Mouse (Mus musculus): Measurements from ENCODE around the gene Olfr1506. TPM values are rescaled to one million over a fixed set of nuclear protein-coding genes. Genes with fewer than 3 reads are reported as not detected.
"Not testable (repeated sequence)": the region's sequence is repeated elsewhere in the genome, so short reads cannot be mapped to it uniquely, and the experiment has no call there.

Olfr1506 gene
- not detected in 2 replicates for total RNA-seq (2021)
- long read RNA-seq, experiment 1: 0 reads
- long read RNA-seq, experiment 2: 0 reads

DNA sequence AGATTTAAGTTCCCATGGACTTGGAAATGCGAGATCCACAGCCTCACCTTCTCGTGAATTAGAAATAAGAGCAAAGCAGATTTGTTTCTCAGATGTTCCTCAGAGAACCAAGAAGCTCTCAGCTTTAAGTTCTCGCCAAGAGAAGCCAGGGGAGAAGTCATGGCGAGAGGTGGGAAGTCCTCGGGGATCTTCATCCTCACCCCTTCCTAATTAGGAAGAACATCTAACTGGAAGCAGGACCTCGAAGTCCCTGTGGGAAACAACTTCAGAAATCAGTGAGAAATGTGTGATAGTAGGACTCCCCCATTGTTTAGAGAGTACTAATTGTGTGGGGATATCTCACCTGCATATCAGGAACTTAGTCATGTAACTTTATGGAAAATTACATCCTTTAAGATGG is at the start of gene Olfr1506:
Gene Olfr1506, minus strand, starts transcription at position 101 of the 400 bp plus-strand sequence.
- DNase-seq: not testable (repeated sequence)

DNA sequence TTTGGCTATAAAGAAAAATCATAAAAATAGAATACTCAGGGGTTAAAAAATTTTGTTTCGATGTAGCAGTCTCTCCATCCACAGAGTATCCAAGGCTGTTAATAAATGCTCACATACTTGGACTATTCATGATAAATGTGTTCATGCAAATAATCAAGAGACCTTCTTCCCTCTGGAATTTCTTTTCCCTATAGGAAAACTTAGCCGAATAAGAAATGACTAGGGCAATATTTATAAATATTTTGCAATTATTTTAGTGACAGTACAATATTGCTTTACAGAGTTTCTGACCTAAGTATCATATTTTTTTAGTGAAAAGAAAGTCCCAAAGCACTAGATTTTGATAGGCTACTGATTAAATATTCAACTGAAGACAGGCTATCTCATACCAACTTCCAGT is 46.6 kb upstream of the Olfr1506 start, which contains the start of gene Olfr1271:
Gene Olfr1271, minus strand, starts transcription at position 101 of the 400 bp plus-strand sequence.
- no peak for DNase-seq

DNA sequence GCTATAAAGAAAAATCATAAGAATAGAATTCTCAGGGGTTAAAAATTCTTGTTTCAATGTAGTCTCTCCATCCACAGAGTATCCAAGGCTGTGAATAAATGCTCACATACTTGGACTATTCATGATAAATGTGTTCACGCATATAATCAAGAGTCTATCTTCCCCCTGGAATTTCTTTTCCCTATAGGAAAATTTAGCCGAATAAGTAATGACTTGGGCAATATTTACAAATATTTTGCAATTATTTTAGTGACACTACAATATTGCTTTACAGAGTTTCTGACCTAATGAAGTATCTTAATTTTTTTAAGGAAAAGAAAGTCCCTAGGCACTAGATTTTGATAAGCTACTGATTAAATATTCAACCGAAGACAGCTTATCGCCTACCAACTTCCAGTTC is 33.2 kb upstream of the Olfr1506 start, which contains the start of gene Olfr142:
Gene Olfr142, minus strand, starts transcription at position 101 of the 400 bp plus-strand sequence.
- no peak for DNase-seq

DNA sequence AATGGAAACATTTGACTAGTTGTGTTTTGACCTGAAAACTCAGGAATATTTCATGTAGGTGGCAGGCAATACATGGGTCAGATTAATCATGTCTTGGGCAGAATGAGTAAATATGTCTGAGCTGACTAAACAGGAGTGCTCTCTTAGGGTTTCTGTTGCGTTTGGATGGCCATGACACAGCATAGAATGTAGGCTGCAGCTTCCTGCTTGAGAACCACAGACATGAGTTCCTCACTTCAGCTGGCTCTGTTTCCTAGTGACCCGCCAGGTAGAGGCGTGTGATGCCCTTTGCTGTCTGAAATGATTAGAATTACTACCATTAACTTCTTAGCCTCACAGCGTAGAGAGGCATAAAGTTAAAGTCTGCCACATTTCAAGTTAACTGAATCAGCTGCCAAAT is 24.7 kb downstream of the Olfr1506 start:
- not testable (repeated sequence) for DNase-seq

DNA sequence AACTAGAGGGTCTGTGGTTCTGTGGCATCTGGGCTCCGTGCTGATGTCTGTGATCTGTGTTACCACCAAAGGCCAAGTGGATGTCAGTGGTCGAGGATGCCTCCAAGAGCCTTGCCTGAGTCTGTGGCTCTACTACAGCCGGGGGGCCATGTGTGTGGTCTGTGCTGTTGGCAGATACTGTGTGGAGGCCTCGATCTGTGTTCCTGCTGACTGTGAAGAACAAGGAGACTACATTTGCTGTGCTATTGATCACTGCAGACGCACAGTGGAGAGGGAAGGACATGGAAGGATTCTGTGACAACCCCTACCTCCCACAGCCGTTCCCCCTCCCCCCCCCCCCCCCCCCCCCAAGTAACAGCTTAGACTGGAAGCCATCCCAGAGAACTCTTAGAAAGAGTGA is 29.0 kb downstream of the Olfr1506 start:
- not testable (repeated sequence) for DNase-seq

DNA sequence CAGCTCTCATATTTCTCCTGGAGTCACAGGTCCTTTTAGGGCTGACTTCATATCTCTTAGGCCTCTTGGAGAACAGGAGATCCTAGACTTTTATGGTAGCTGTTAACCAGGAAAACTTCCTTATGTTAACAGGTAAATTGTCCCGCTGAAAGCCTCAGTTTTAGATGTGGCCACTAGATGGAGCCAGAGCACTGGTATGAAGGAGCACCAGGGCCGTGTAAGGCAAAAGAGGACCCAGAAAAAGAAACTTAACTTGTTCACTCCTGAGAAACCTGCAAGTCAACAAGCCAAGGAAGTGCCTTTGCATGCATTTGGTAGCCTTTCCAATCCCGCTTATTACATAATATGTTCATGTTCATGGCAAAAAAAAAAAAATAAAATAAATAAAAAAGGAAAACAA is 29.5 kb downstream of the Olfr1506 start:
- not testable (repeated sequence) for DNase-seq

DNA sequence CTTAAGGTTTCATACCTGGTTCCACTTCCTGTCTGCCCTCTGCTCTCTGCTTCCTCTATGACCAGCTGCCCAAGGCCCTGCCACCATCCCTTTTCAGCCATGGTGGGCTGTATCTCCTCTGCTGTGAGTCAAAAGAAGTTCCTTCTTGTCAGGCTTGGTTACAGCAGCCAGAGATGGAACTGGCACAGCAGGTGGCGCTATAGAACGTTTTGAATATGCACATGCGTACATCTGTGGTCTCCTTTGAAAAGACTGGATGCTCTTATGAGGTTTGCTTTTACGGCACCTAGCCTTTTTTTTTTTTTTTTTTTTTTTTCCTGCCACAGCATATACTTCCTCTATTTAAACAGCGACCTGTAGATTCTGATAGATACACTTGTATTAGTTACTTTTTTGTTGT is 37.2 kb downstream of the Olfr1506 start:
- not testable (repeated sequence) for DNase-seq

DNA sequence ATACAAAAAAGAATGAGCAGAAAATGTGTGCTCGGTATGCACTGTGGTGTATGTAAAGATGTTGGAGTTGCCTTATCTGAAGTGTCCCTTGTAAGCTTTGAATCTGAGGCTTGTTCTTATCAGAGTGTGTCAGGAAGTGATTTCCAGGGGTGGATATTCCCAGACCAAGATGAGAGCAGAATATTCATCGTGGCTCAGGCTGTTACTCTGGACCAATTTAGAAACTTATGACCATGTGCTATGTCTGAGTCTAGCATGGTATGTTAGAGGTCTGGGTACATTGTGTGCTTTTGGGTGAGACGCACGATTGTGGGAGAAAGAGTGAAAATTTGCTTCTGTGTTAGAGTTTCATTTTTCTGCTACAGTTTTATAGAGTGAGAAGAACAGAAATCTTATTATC is 38.2 kb downstream of the Olfr1506 start:
- DNase-seq: not testable (repeated sequence)

Other genes starting within 250 kb of the Olfr1506 start
- not detected in 2 replicates for gene Olfr1261, start 233.3 kb downstream of the Olfr1506 start, total RNA-seq (2021)
- gene Olfr1262, start 224.3 kb downstream of the Olfr1506 start, total RNA-seq (2021): not detected in 2 replicates
- gene Olfr1263, start 212.4 kb downstream of the Olfr1506 start, total RNA-seq (2021): not detected in 2 replicates
- gene Olfr1264, start 198.9 kb downstream of the Olfr1506 start, total RNA-seq (2021): not detected in 2 replicates
- gene Olfr1265, start 189.2 kb downstream of the Olfr1506 start, total RNA-seq (2021): not detected in 2 replicates
- gene Olfr140, start 160.9 kb downstream of the Olfr1506 start, total RNA-seq (2021): not detected in 2 replicates
- gene Olfr1269, start 103.1 kb downstream of the Olfr1506 start, total RNA-seq (2021): not detected in 2 replicates
- not detected in 2 replicates for gene Olfr32, start 82.2 kb downstream of the Olfr1506 start, total RNA-seq (2021)
- gene Olfr1270, start 71.4 kb downstream of the Olfr1506 start, total RNA-seq (2021): not detected in 2 replicates
- gene Olfr142, start 33.1 kb upstream of the Olfr1506 start, total RNA-seq (2021): not detected in 2 replicates
- gene Olfr1271, start 46.5 kb upstream of the Olfr1506 start, total RNA-seq (2021): not detected in 2 replicates
- not detected in 2 replicates for gene Olfr1272, start 68.3 kb upstream of the Olfr1506 start, total RNA-seq (2021)
- 0.15 and 0.19 TPM in 2 replicates for gene Gm13769, start 97.7 kb upstream of the Olfr1506 start, total RNA-seq (2021)
- not detected in 2 replicates for gene Olfr1274-ps, start 174.2 kb upstream of the Olfr1506 start, total RNA-seq (2021)